Comparison of ENCODE assay signal across 14 mouse cellular contexts in the genomic region with DNA sequence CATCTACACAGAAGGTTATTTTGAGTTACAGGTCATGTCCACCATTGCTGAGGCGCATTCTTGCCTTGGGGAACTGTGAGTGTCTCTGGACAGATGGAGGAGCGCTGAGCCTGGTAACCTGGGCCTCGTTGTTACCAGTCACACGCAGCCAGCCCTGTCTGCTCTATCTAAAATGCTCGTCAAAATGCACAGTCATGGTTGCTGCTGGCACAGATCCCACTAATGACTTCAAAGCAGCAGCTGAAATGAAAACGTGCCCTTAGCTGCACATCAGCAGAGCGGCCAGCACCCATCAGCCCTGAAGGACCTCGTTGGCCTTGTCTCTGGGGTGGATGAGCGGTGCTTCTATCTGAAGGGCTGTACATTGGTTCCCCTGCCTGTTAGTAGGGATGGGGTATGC.
DNase-seq lines count a peak whose midpoint lies in the region; ATAC-seq lines count a peak whose summit lies in the region.
"Had no signal": no experiment of that assay in that cellular context is flagged by ENCODE, and none has a peak within 500 bp of the region (broad histone marks: within the 10 kb centered on the region; RNA-seq: fewer than 3 reads in every experiment).

No protein-coding gene starts in this region.

- H3K4me3 ChIP-seq in midbrain, embryonic 15.5 days = no peak overlapping the region
- no peak overlapping the region for H3K4me3 ChIP-seq in midbrain, embryonic 10.5 days
- no peak overlapping the region for H3K4me3 ChIP-seq in intestine, embryonic 16.5 days (ENCODE audit: low read length)
- H3K4me3 ChIP-seq: lung, embryonic 15.5 days; neural tube, embryonic 13.5 days had no signal

- H3K27me3 ChIP-seq in midbrain, embryonic 15.5 days (replicated peaks) = no peaks in the 10 kb centered on the region
- no peaks in the 10 kb centered on the region for H3K27me3 ChIP-seq in midbrain, embryonic 10.5 days (ENCODE audit: low read depth, poor library complexity, severe bottlenecking)
- H3K27me3 ChIP-seq in intestine, embryonic 16.5 days (replicated peaks; ENCODE audit: control insufficient read depth, insufficient read depth, low read length) = no peaks in the 10 kb centered on the region
- H3K27me3 ChIP-seq: lung, embryonic 15.5 days; neural tube, embryonic 13.5 days had no signal

- no peak overlapping the region for H3K9ac ChIP-seq in midbrain, embryonic 15.5 days
- H3K9ac ChIP-seq in intestine, embryonic 16.5 days (ENCODE audit: low read depth, low read length) = no peak overlapping the region
- H3K9ac ChIP-seq: lung, embryonic 15.5 days; neural tube, embryonic 13.5 days had no signal

- 0 out of 2 replicates have a peak, but pooled peaks have one; percentile 37 for ATAC-seq in midbrain, embryonic 15.5 days (replicated peaks)
- peak; percentile 85 for ATAC-seq in megakaryocyte-erythroid progenitor cell, adult 5-6 weeks (replicated peaks; ENCODE audit: low FRiP score, low TSS enrichment, poor library complexity, severe bottlenecking)
- no peak for ATAC-seq in intestine, embryonic 16.5 days
- ATAC-seq: midbrain, embryonic 16.5 days had no signal

- 74% methylated on average over 9 of the region's 9 CpGs for WGBS in midbrain, embryonic 15.5 days
- WGBS in midbrain, embryonic 10.5 days = 90% methylated on average over 9 of the region's 9 CpGs
- 82% methylated on average over 9 of the region's 9 CpGs for WGBS in intestine, embryonic 16.5 days

- DNase-seq in cerebellum, postnatal 10 days = peak; percentile 49 to 60
- DNase-seq in cerebellum, postnatal 4 days (ENCODE audit: low spot score in 2 of 2) = no peak
- no peak for DNase-seq in midbrain, embryonic 10.5 days (ENCODE audit: low spot score)
- peak; percentile 41 for DNase-seq in adrenal gland, postnatal 25 days
- no peak for DNase-seq in T-cell, adult 2 months (ENCODE audit: low spot score)
- DNase-seq: liver; thymus, postnatal 25 days had no signal

- no peak overlapping the region for H3K4me2 ChIP-seq in midbrain, embryonic 15.5 days
- H3K4me2 ChIP-seq in intestine, embryonic 16.5 days (ENCODE audit: low read depth, low read length) = no peak overlapping the region
- H3K4me2 ChIP-seq: lung, embryonic 15.5 days; neural tube, embryonic 13.5 days had no signal

- no peaks in the 10 kb centered on the region for H3K9me3 ChIP-seq in midbrain, embryonic 15.5 days
- no peaks in the 10 kb centered on the region for H3K9me3 ChIP-seq in midbrain, embryonic 10.5 days (replicated peaks)
- no peaks in the 10 kb centered on the region for H3K9me3 ChIP-seq in intestine, embryonic 16.5 days (ENCODE audit: control insufficient read depth, low read length)
- H3K9me3 ChIP-seq: lung, embryonic 15.5 days; neural tube, embryonic 13.5 days had no signal

- no peaks in the 10 kb centered on the region for H3K36me3 ChIP-seq in midbrain, embryonic 15.5 days (replicated peaks)
- no peaks in the 10 kb centered on the region for H3K36me3 ChIP-seq in midbrain, embryonic 10.5 days
- no peaks in the 10 kb centered on the region for H3K36me3 ChIP-seq in intestine, embryonic 16.5 days (ENCODE audit: control insufficient read depth, insufficient read depth, low read length)
- H3K36me3 ChIP-seq: lung, embryonic 15.5 days; neural tube, embryonic 13.5 days had no signal

- H3K27ac ChIP-seq in midbrain, embryonic 15.5 days = no peak overlapping the region
- H3K27ac ChIP-seq in midbrain, embryonic 10.5 days (replicated peaks) = no peak overlapping the region
- no peak overlapping the region for H3K27ac ChIP-seq in intestine, embryonic 16.5 days (ENCODE audit: low read length)
- H3K27ac ChIP-seq: kidney, postnatal 0 days; lung, embryonic 15.5 days; neural tube, embryonic 13.5 days had no signal

- no peaks in the 10 kb centered on the region for H3K4me1 ChIP-seq in midbrain, embryonic 15.5 days
- no peaks in the 10 kb centered on the region for H3K4me1 ChIP-seq in midbrain, embryonic 10.5 days
- H3K4me1 ChIP-seq in intestine, embryonic 16.5 days (ENCODE audit: control insufficient read depth, insufficient read depth, low read length) = no peaks in the 10 kb centered on the region
- H3K4me1 ChIP-seq: lung, embryonic 15.5 days; neural tube, embryonic 13.5 days had no signal

Comparison
In these comparisons a context has a peak if more than half of its experiments do, and no peak if none do; other contexts are left out.
1. DNase-seq: peak in cerebellum, postnatal 10 days (2 of 2) and adrenal gland, postnatal 25 days (single experiment); none in cerebellum, postnatal 4 days (0 of 2), midbrain, embryonic 10.5 days (single experiment) and T-cell, adult 2 months (single experiment).